Mouse (Mus musculus) erythroid progenitor cell, adult 5-6 weeks (primary cell): ENCODE measurements around the gene Mageb2. TPM values are rescaled to one million over a fixed set of nuclear protein-coding genes. Genes with fewer than 3 reads are reported as not detected.
"Not testable (repeated sequence)": the region's sequence is repeated elsewhere in the genome, so short reads cannot be mapped to it uniquely, and the experiment has no call there.

Source experiments
- ATAC-seq: replicated peaks from 2 replicates; pipeline ENCODE4 v1.8.0; 2016; ENCODE audit warnings: moderate number of reproducible peaks, mild to moderate bottlenecking, moderate TSS enrichment, inconsistent platforms; ENCODE audit not compliant: poor library complexity, low FRiP score, severe bottlenecking
- total RNA-seq, 2 experiments: library from RNA; stranded (forward) in 1 of 2; stranded (reverse) in 1 of 2; fragments of 150-400 nt in 1 of 2; fragments of 186-747, 209-891 nt in 1 of 2; gene quantifications; 2 replicates each; pipeline versions ENCODE4 v1.2.3 to v1.2.4; 2015 to 2017; ENCODE audit warnings: low replicate concordance in 2 of 2

The Mageb2 gene
- total RNA-seq (2015; ENCODE audit: low replicate concordance) (not detected in 2 replicates), total RNA-seq (2017; ENCODE audit: low replicate concordance) (not detected in 2 replicates)

DNA sequence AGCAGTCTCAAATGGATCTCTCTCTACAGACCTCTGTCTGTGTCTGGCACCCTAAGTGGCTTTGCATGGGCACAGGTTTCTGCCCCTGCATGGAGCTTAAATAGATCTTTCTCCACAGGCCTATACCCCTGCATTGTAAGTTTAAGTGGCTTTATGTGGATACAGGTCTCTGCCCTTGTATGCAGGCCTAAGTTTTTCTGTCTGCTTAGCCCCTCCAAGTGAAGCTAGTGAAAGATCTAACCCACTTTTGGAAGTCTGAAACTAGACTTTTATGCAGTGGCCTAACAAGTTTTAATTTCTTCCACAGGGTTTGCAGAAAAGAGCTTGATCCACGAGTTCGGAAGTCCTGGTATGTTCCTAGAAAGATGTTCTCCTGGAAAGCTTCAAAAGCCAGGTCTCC, at the start of gene Mageb2:
Mageb2 (plus strand) TSS at position 301 of the 400 bp plus-strand sequence.
- not testable (repeated sequence) for ATAC-seq

DNA sequence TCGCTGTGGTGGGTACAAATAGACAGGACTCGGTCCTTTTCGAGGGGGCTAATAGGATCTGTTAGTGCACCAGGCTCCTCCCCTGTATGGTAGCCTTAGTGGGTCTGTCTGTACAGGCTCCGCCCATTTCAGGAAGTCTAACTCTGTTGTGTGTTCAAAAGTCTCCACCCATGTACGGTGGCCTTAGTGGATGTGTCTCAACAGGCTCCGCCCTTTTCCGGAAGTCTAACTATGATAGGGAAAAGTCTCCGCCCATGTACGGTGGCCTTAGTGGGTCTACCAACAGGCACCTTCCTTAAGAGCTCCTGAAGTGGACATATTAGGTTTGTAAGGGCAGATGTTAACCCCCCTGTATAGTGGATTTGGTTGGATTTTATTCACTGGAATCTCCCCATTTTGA, 18.2 kb upstream of the Mageb2 start:
- not testable (repeated sequence) for ATAC-seq

Other genes starting within 250 kb of the Mageb2 start
- gene Gm5072, start 60.8 kb downstream of the Mageb2 start, total RNA-seq (2015; ENCODE audit: low replicate concordance) = not detected in 2 replicates
- gene Gm5072, start 60.8 kb downstream of the Mageb2 start, total RNA-seq (2017; ENCODE audit: low replicate concordance) = not detected in 2 replicates
- not detected in 2 replicates for gene Gm8914, start 148.4 kb downstream of the Mageb2 start, total RNA-seq (2015; ENCODE audit: low replicate concordance)
- not detected in 2 replicates for gene Gm8914, start 148.4 kb downstream of the Mageb2 start, total RNA-seq (2017; ENCODE audit: low replicate concordance)
- gene 1700084M14Rik, start 244.2 kb downstream of the Mageb2 start, total RNA-seq (2015; ENCODE audit: low replicate concordance) = not detected in 2 replicates
- not detected in 2 replicates for gene 1700084M14Rik, start 244.2 kb downstream of the Mageb2 start, total RNA-seq (2017; ENCODE audit: low replicate concordance)